Mouse (Mus musculus) liver, embryonic 15.5 days (tissue): ENCODE measurements around the gene Eml3. TPM values are rescaled to one million over a fixed set of nuclear protein-coding genes. Genes with fewer than 3 reads are reported as not detected.

Source experiments
- ATAC-seq: fragments of 200-750 bp; cut with Nextera tagmentation; 2 replicates; pipeline ENCODE4 v1.8.0; 2017; ENCODE audit warnings: moderate number of reproducible peaks, mild to moderate bottlenecking, moderate library complexity; ENCODE audit not compliant: insufficient read depth
- H3K27ac ChIP-seq: fragments of 300-500 bp; sonication (generic); replicated peaks from 2 replicates; pipeline ENCODE4 v1.5.1; 2015; ENCODE audit warnings: mild to moderate bottlenecking, inconsistent platforms
- H3K27me3 ChIP-seq: fragments of 300-500 bp; sonication (generic); 2 replicates; pipeline ENCODE4 v1.6.1; 2015; ENCODE audit warnings: mild to moderate bottlenecking, inconsistent platforms
- H3K36me3 ChIP-seq: fragments of 300-500 bp; sonication (generic); replicated peaks from 2 replicates; pipeline ENCODE4 v1.6.1; 2015; ENCODE audit warnings: moderate library complexity, mild to moderate bottlenecking, inconsistent platforms
- H3K4me1 ChIP-seq: fragments of 300-500 bp; sonication (generic); replicated peaks from 2 replicates; pipeline ENCODE4 v1.6.1; 2015; ENCODE audit warnings: inconsistent platforms
- H3K4me2 ChIP-seq: fragments of 300-500 bp; sonication (generic); 2 replicates; pipeline ENCODE4 v1.6.1; 2015; ENCODE audit warnings: moderate library complexity, mild to moderate bottlenecking, inconsistent platforms
- H3K4me3 ChIP-seq: fragments of 300-500 bp; sonication (generic); replicated peaks from 2 replicates; pipeline ENCODE4 v1.5.1; 2015; ENCODE audit warnings: mild to moderate bottlenecking, inconsistent platforms
- H3K9ac ChIP-seq: fragments of 300-500 bp; sonication (generic); 2 replicates; pipeline ENCODE4 v1.6.1; 2015; ENCODE audit warnings: moderate library complexity, mild to moderate bottlenecking, inconsistent platforms
- H3K9me3 ChIP-seq: fragments of 300-500 bp; sonication (generic); replicated peaks from 2 replicates; pipeline ENCODE4 v1.6.1; 2016; ENCODE audit warnings: inconsistent platforms
- WGBS: fragments of 180-500 bp; shearing (Covaris S2); methylation state at CpG from one replicate; pipeline ENCODE4 v1.1.7; 2015; ENCODE audit warnings: mixed read lengths; ENCODE audit not compliant: insufficient replicate concordance; 5-methylcytosine and 5-hydroxymethylcytosine counted together
- polyA plus RNA-seq: library from polyadenylated mRNA; unstranded; fragments of >200 nt; fragmentation: Nextera tagmentation; extraction: Ambion mirVana; gene quantifications from 2 replicates; pipeline ENCODE4 v1.2.1, GENCODE M21; 2015

Gene Eml3
- polyA plus RNA-seq, 1 experiment from 2014 or later = 13.1 TPM

DNA sequence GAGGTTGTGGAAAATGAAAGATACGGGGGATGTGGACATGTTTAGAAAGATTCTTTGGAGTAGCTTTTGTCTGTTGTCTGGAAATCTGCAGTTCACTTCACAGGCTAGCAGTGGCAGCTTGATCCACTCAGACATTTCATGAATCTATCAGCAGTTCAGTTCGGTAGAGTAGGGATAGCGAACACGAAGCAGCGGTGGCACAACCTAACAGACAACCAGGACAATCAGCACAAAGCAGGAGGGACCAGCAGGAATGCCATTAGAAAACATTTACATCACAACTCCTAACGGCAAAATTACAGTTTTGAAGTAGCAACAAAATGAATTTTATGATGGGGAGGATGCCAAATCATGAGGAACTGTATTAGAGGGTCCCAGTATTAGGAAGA, 9.7 kb upstream of the Eml3 start:
- Histone ChIP-seq H3K9ac (peak overlapping the region; percentile 85; the same call in 1 of the 2 replicates), H3K9me3 (no peaks in the 10 kb centered on the region), H3K4me2 (peak overlapping the region; percentile 88), H3K27ac (peak overlapping the region; percentile 96), H3K36me3 (peaks cover 37% of the 10 kb centered on the region), H3K4me3 (peak overlapping the region; percentile 90), H3K4me1 (peaks cover 46% of the 10 kb centered on the region), H3K27me3 (no peaks in the 10 kb centered on the region)
- no peak for ATAC-seq
- 64% methylated on average over 6 of the region's 6 CpGs for whole genome bisulfite sequencing

DNA sequence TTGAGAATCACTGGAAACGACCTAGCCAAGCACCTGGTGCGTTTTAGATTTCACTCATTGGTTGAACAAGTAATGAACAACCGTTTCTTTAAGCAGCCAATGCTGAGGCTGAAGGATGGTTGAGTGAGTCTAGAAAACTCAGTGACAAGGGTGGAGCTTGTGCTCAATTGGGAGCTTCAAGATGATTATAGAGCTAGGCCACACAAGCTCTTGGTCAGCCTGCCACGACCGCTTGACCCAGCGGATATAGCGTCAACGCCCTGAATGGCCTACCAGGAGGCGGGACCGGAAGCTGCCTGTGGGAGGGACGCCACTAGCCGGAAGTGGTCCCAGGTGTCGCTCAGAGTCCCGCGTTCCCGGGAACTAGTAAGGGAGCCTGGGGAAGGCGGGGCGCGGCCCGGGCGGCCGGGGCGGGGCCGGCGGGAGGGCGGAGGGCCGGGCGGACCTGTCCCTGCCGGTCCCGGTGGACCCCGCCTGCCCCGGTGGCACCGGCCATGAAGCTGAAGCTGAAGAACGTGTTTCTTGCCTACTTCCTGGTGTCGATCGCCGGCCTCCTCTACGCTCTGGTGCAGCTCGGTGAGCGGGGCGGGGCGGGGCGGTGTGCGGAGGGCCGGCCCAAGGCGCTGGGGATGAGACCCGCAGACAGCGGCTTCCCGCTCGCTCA, 9.1 kb upstream of the Eml3 start, which contains the start of gene B3gat3:
Gene B3gat3 (plus strand): TSS at position 302 of the 664 bp plus-strand sequence.
- Histone ChIP-seq H3K27ac (peak within 1 kb of the TSS; percentile 96), H3K9ac (peak within 1 kb of the TSS; percentile 85), H3K27me3 (no peaks in the 10 kb centered on the region), H3K36me3 (peaks cover 33% of the 10 kb centered on the region), H3K4me1 (peaks cover 45% of the 10 kb centered on the region), H3K4me2 (peak within 1 kb of the TSS; percentile 88), H3K4me3 (peak within 1 kb of the TSS; percentile 90), H3K9me3 (no peaks in the 10 kb centered on the region)
- 2% methylated on average over 50 of the region's 50 CpGs for WGBS
- peak; percentile 95 for ATAC-seq

- Histone ChIP-seq H3K4me1 (peaks cover 45% of the 10 kb centered on the region), H3K9me3 (no peaks in the 10 kb centered on the region), H3K27ac (peak overlapping the region; percentile 96), H3K27me3 (no peaks in the 10 kb centered on the region), H3K36me3 (peaks cover 33% of the 10 kb centered on the region), H3K9ac (peak overlapping the region; percentile 85), H3K4me3 (peak overlapping the region; percentile 90), H3K4me2 (peak overlapping the region; percentile 88)
- ATAC-seq = peak; percentile 19
- WGBS = 2% methylated on average over 6 of the region's 6 CpGs
Observed at GRCm38 (mm10) chr19:8920836-8921291, 8.5 kb upstream of the Eml3 start.

- no peak for ATAC-seq
- WGBS = 82% methylated on average over 9 of the region's 9 CpGs
- peak overlapping the region; percentile 85 for H3K9ac ChIP-seq
- H3K4me3 ChIP-seq = peak overlapping the region; percentile 90
- peaks cover 54% of the 10 kb centered on the region for H3K4me1 ChIP-seq
- peak overlapping the region; percentile 96 for H3K27ac ChIP-seq
- H3K4me2 ChIP-seq = peak overlapping the region; percentile 88
- H3K27me3 ChIP-seq = no peaks in the 10 kb centered on the region
- peaks cover 33% of the 10 kb centered on the region for H3K36me3 ChIP-seq
- no peaks in the 10 kb centered on the region for H3K9me3 ChIP-seq
Observed at GRCm38 (mm10) chr19:8921741-8922140, 7.6 kb upstream of the Eml3 start.

DNA sequence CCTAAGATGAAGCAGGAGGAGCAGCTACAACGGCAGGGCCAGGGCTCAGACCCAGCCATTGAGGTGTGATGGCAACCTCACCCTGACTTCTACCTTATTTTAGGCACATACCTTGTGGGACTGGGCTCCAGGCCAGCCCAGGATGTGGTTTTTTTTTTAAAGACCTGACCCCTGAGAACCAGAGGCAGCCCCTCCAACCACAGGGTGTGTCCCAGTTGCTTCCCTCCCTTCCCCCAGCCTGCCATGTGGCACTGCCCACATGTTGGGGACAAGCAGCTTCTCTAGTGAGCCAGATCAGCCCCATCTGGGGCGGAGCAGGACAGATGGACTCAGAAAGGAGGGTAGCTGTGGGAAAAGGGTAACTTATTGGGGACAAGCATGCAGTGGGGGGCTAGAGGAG, 2.6 kb upstream of the Eml3 start:
- 39% methylated on average over 2 of the region's 2 CpGs for WGBS
- peak overlapping the region; percentile 92; the same call in 1 of the 2 replicates for H3K27ac ChIP-seq
- peaks cover 46% of the 10 kb centered on the region for H3K36me3 ChIP-seq
- peaks cover 82% of the 10 kb centered on the region for H3K4me1 ChIP-seq
- no peak overlapping the region for H3K9ac ChIP-seq
- no peaks in the 10 kb centered on the region for H3K27me3 ChIP-seq
- no peak overlapping the region for H3K4me3 ChIP-seq
- H3K9me3 ChIP-seq = no peaks in the 10 kb centered on the region
- H3K4me2 ChIP-seq = peak overlapping the region; percentile 1; the same call in 1 of the 2 replicates
- no peak for ATAC-seq

DNA sequence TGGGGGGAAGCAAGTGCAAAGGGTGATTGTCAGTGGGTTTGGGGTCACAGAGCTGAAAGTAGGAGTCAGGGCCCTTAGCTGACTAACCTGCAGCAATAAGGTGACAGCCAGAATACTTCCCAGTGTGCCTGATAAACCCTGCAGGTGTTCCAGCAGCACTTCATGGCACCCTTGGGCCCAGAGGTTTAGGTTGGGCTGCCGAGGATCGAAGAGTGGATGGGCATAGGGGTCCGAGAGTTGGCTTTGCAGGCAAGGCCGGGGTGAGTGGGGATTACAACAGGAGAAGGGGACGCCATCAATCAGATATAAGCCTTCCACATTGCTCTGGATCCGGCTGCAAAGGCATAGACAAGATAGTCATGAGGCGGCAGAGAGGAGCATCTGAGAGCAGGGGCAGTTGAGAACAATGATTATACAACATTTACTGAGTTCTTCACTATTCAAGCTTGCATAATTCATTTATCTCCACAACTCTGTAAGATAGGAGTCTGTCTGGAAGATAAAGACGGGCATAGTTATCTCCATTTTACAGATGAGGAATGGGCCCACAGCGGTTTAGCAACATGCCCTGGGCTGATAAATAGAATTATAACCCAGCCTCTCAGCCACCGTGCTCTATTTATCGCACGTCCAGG, 1.3 kb upstream of the Eml3 start:
- 28% methylated on average over 12 of the region's 12 CpGs for WGBS
- no peak overlapping the region for H3K9ac ChIP-seq
- peaks cover 71% of the 10 kb centered on the region for H3K4me1 ChIP-seq
- peak overlapping the region; percentile 89 for H3K4me3 ChIP-seq
- H3K27me3 ChIP-seq = no peaks in the 10 kb centered on the region
- H3K9me3 ChIP-seq = no peaks in the 10 kb centered on the region
- peak overlapping the region; percentile 92 for H3K27ac ChIP-seq
- peak; percentile 44 for ATAC-seq
- peaks cover 49% of the 10 kb centered on the region for H3K36me3 ChIP-seq
- H3K4me2 ChIP-seq = peak overlapping the region; percentile 99

DNA sequence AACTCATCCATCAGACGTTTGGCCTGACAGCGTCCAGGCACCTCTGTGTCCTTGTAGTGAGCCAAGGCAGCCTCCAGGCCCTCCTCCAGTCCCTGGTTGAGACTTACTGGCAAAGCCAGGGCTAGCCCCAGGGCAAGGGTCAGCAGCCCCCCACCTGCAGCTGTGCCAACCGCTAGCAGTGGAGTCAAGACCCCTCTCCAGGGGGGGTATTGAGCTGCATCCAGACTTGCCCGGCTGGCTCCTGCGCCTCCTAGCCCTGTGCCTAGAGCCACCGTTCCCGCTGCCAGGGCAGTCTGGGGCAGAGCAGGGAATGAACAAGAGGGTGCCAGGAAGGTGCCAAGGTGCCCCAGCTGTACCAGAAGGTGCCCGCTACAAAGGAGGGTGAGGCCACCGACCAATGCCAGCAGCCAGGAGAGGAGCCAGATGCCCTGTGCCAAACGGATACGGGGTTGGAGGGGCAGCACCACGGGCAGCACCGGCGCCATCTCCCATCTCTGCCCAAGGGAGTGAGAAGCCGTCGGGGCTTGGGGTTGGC, 596 bp upstream of the Eml3 start:
- peaks cover 52% of the 10 kb centered on the region for H3K36me3 ChIP-seq
- H3K9ac ChIP-seq = peak overlapping the region; percentile 86
- peak overlapping the region; percentile 99 for H3K4me2 ChIP-seq
- H3K27ac ChIP-seq = peak overlapping the region; percentile 92
- no peaks in the 10 kb centered on the region for H3K27me3 ChIP-seq
- H3K4me3 ChIP-seq = peak overlapping the region; percentile 89
- H3K4me1 ChIP-seq = peaks cover 64% of the 10 kb centered on the region
- 32% methylated on average over 16 of the region's 16 CpGs for WGBS
- ATAC-seq = peak; percentile 6
- H3K9me3 ChIP-seq = no peaks in the 10 kb centered on the region

DNA sequence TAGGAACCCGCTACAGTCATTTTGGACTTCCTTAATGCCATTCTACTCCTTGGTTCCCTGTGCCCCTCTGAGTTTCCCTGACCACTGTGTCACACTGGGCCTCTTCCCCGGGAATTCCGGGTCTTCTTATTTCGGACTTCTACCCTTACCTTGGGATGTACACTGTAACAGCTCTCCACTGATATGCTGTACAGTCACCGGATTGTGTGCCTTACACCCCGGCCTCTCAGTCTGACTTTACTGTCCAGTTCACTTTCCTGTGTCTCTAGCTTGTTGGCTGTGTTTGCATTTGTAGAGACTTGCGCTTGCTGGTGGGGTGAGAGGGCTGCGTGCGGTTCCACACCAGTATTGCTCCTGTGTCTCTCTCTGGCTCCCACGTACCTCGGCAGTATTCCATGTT, 765 bp downstream of the Eml3 start:
- WGBS = 8% methylated on average over 11 of the region's 11 CpGs
- H3K4me2 ChIP-seq = peak overlapping the region; percentile 99
- H3K36me3 ChIP-seq = peaks cover 58% of the 10 kb centered on the region
- peak overlapping the region; percentile 89 for H3K4me3 ChIP-seq
- peaks cover 58% of the 10 kb centered on the region for H3K4me1 ChIP-seq
- peak overlapping the region; percentile 92 for H3K27ac ChIP-seq
- H3K9me3 ChIP-seq = no peaks in the 10 kb centered on the region
- peak overlapping the region; percentile 86 for H3K9ac ChIP-seq
- no peak for ATAC-seq
- H3K27me3 ChIP-seq = no peaks in the 10 kb centered on the region

GRCm38 (mm10) chr19:8930771-8931170, 1.4 kb downstream of the Eml3 start:
- Histone ChIP-seq H3K36me3 (peaks cover 58% of the 10 kb centered on the region), H3K4me2 (peak overlapping the region; percentile 99), H3K4me3 (peak overlapping the region; percentile 89), H3K4me1 (peaks cover 57% of the 10 kb centered on the region), H3K9me3 (no peaks in the 10 kb centered on the region), H3K9ac (peak overlapping the region; percentile 86; the same call in 1 of the 2 replicates), H3K27ac (peak overlapping the region; percentile 92; the same call in 1 of the 2 replicates), H3K27me3 (no peaks in the 10 kb centered on the region)
- 68% methylated on average over 7 of the region's 7 CpGs for WGBS
- ATAC-seq = no peak

- H3K4me3 ChIP-seq = no peak overlapping the region
- WGBS = 74% methylated on average over 2 of the region's 2 CpGs
- peaks cover 25% of the 10 kb centered on the region for H3K4me1 ChIP-seq
- ATAC-seq = no peak
- H3K27me3 ChIP-seq = no peaks in the 10 kb centered on the region
- H3K9ac ChIP-seq = no peak overlapping the region
- no peaks in the 10 kb centered on the region for H3K9me3 ChIP-seq
- no peak overlapping the region for H3K27ac ChIP-seq
- no peak overlapping the region for H3K4me2 ChIP-seq
- H3K36me3 ChIP-seq = peaks cover 68% of the 10 kb centered on the region
Observed at GRCm38 (mm10) chr19:8936736-8937135, 7.4 kb downstream of the Eml3 start.

GRCm38 (mm10) chr19:8940526-8941133, 11.3 kb downstream of the Eml3 start:
- peaks cover 61% of the 10 kb centered on the region for H3K36me3 ChIP-seq
- H3K27me3 ChIP-seq = no peaks in the 10 kb centered on the region
- H3K4me2 ChIP-seq = peak overlapping the region; percentile 85
- peak overlapping the region; percentile 97; the same call in 1 of the 2 replicates for H3K9ac ChIP-seq
- 73% methylated on average over 15 of the region's 15 CpGs for WGBS
- ATAC-seq = no peak
- H3K9me3 ChIP-seq = no peaks in the 10 kb centered on the region
- peaks cover 56% of the 10 kb centered on the region for H3K4me1 ChIP-seq
- H3K4me3 ChIP-seq = peak overlapping the region; percentile 81; the same call in 1 of the 2 replicates
- 0 out of 2 replicates have a peak overlapping the region, but pooled peaks have one; percentile 97 for H3K27ac ChIP-seq
